Mouse (Mus musculus): ENCODE data around the gene Fer1l5.

Fer1l5 gene

DNA sequence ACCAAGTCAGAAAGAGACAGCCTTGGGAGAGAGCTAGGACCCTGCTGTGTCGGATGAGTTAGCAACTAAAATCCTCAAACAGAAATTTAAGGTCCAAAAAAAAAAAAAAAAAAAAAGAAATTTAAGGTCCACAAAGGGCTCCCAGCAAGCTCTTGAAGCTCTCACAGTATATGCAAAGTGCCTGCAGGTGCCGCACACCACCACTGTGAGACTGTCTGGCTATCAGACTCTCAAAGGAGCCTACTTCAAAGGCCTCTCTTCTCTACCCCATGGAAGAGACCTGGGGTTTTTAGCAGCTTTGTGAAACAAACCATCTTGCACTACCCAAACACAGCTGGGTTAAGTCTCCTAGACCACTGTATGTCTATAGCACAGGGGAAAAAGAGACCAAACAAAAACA, 57.4 kb downstream of the Fer1l5 start:
- DNase-seq (ENCODE audit: low read depth, low spot score), result no peak

DNA sequence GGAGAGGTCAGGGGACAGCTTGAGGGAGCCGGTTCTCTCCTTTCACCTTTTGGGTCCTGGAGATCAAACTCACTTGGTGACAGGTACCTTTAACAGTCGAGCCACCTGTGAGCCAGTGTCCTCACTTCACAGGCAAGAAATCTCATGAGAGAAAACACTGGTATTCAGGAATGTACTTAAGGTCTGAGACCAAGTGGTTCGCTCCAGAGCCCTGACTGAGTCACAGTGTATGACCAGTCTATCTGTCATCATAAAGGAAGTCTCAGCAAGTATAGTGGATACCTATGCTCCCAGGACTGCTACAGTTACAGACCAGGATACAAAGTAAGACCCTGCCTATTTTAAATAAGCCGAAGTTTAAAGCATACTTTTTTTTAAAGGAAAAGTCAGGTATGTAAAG, 60.9 kb downstream of the Fer1l5 start:
- DNase-seq (ENCODE audit: low read depth, low spot score), result no peak

DNA sequence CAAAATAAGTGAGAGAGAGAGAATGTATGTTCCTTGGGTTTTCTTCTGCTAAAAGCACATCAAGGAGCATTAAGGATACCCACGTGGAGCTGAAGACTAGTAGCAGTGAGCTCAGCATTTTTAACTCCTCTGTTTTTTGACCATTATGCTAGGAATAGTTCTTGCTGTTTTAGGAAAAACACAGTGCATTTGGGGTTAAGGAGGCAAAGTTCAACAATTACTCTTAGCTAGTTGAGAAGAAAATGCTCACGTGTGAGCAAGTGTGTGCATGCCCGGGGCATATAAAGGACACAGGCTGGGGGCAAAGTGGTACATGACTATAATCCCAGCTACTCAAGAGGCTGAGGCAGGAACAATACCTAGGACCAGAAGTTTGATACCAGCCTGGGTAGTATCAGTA, 61.5 kb downstream of the Fer1l5 start:
- no peak for DNase-seq (ENCODE audit: low read depth, low spot score)

DNA sequence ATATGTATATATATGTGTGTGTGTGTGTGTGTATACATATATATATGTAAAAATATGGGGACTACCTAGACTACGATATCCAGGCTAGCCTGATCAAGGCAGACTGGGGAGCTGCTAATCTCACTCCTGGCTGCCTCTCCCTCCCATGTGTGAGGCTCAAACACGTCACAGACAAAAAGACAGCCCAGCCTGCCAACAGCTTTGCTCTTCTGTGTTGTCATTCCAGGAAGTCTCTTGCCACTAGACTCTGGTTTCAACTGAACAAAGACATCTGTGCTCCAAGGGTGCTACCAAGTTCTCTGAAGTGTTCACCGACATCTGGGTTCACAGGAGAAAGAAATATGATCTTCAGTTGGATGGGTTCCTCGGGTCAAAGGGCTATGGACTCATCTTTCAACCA, 63.0 kb downstream of the Fer1l5 start:
- no peak for DNase-seq (ENCODE audit: low read depth, low spot score)

DNA sequence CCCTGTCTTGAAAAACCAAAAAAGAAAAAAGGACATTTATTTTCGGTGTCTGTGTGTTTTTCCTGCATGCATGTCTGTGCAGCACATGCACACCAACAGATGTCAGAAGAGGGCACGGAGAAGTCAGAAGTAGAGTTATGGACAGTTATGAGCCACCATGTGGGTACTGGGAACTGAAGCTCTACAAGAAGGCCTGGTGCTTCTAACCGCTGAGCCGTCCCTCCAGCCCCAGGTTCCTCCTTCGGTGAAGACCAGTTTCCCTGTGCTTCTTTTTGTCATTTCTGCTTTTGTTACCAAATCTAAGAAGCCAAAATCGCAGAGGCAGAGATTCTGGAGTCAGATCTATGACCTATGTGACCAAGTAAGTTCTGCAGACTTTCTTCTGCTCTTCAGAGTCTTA, 64.4 kb downstream of the Fer1l5 start:
- DNase-seq (ENCODE audit: low read depth, low spot score), result no peak

DNA sequence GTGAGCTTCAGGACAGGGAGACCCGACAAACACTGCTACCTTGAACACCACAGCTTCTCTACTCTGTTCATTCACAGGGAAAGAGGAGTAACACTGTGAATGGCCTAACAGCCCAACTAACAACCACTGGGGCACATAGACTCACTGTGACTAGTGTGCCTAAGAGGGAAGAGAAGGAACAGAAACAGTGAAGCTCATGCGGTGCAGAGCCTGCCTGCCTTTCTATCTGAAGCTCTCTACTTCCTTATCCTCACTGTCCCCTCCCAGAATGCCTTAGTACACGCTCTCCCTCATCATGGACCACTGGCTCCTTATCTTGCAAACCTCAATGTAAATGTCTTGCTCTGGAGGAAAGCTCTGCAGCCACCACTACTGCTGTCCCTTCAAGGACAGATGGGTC, 65.1 kb downstream of the Fer1l5 start:
- DNase-seq (ENCODE audit: low read depth, low spot score), result no peak

DNA sequence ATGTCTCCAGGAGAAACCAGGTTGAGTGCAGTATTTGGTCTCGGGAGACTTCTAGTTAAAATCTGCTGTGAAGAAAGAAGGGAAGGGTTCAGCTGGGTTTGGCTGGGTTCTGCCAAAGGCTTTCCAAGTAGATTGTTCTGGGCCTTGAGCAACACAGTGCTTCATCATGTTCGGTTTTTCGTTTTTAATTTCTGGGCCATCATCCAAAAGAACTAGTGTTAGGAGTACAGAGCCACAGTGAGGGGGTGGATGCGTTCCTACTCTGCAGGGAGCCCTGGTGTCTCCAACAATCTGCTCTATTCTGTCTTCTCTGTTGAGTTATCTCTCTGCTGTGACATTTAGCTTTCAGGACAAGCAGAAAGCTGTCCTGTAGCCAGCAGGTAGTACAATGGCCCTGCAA, 69.0 kb downstream of the Fer1l5 start:
- DNase-seq (ENCODE audit: low read depth, low spot score), result peak; percentile 88

DNA sequence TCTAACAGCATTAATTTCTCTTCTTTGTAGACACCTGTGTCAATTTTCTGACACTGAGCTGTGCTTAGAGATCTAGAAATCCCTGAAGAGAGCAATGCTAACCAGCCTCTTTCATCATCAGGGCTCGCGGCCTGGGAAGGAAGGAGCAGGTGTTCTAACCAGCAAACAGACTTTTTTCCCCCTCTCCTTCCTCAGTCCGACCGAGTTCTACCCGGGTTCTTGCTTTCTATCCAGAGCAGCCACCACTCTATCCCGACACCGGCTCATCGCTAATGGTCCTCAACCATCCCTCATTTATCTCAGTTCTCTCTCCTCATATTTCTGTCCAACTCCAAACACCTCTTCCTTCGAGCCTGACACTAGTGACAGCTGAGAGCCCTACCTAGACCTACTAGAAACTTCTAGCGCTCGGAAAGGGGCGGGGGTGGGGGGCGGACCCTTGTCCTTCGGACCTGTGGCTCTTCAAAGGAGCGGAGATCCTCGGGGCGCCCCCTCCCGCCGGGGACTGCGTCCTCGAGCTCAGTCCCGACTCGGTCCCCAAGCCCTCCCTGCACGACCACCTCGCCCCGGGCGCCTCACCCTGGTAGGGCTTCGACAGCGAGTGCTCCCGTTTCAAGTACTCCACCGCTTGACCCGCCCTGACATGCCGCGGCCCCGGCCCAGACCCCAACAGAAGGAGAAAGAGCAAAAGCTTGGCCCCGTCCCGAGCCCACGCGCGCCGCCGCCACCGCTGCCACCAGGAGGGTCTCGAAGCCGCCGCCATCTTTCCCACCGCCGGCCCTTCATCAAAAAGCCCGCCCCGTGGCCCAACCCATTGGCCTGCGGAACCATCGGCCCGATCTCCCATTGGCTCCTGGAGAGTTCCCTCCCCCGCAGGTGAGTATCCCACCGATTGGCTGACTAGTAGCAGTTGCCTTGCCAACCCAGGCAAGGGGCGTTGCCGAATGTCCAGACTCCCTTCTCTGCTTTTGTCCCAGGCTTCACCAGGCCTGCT, 72.7 kb downstream of the Fer1l5 start, which contains the start of gene Lman2l:
Gene Lman2l, minus strand, starts transcription at position 801 of the 994 bp plus-strand sequence.
- peak; percentile 95 for DNase-seq (ENCODE audit: low read depth, low spot score)

DNA sequence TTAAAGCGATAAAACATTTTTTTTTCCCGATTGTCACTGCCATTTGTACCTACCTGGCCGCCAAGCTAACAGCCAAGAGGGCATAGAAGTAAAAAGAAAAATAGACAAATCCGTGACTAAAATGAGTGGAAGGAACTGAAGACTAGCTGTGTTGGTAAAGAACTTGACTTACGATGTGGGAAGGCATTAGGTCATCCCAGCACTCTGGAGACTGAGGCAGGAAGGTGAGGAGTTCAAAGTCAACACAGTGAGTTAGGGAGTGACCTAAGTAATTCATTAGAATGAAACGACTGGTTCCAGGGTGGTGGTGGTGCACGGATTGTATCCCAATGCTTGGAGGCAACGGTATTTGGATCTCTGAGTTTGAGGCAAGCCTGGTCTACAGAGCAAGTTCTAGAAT, 73.4 kb downstream of the Fer1l5 start:
- no peak for DNase-seq (ENCODE audit: low read depth, low spot score)

DNA sequence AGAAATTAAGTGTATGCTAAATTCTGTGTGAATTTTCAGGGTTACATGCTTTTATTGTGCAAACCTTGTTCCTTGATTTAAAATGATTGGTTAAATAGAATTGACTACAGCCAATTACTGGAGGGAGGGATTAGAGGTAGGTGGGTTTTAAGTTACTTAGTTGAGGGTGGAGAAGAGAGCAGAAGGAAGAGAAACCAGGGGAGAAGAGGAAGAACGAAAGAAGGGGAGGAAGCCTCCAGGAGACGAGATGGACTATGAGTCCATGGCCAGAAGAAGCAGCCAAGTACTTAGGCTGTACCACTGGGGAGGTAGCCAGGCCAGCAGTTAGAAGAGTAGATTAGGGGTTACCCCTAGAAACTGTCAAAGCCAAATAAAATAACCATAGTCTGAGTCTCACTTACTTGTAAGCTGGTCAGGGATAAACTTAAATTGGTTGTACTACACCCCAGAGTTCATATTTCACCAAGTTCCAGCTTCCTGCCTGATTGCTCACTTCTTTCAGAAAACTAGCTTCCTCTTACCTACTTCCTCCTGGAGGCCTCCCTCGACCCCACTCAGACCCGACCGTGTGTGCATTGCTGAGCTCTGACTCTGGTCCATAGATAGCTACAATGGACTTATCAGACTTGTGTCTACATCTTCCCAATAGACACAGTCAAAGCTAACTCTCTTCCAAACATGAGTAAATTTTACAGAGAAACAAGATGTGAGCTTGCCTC, 74.2 kb downstream of the Fer1l5 start:
- DNase-seq (ENCODE audit: low read depth, low spot score), result no peak

DNA sequence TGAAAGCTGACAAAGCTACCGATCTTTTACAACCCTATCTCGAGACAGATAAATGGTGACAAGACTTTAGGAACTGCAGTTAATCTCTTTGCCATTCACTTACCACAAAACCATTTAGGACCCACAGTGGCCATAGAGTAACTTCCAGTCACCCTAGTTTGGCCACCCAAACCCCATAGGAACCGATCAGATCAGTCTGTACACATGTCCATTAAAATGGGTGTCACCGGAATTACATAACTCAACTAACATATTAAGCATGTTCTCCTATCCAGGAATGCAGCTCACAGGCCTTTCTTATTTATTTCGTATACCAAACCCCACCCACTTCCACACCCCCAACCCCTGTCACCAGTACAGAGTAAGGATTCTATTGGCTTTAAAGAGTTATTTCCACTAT, 74.8 kb downstream of the Fer1l5 start:
- no peak for DNase-seq (ENCODE audit: low read depth, low spot score)

DNA sequence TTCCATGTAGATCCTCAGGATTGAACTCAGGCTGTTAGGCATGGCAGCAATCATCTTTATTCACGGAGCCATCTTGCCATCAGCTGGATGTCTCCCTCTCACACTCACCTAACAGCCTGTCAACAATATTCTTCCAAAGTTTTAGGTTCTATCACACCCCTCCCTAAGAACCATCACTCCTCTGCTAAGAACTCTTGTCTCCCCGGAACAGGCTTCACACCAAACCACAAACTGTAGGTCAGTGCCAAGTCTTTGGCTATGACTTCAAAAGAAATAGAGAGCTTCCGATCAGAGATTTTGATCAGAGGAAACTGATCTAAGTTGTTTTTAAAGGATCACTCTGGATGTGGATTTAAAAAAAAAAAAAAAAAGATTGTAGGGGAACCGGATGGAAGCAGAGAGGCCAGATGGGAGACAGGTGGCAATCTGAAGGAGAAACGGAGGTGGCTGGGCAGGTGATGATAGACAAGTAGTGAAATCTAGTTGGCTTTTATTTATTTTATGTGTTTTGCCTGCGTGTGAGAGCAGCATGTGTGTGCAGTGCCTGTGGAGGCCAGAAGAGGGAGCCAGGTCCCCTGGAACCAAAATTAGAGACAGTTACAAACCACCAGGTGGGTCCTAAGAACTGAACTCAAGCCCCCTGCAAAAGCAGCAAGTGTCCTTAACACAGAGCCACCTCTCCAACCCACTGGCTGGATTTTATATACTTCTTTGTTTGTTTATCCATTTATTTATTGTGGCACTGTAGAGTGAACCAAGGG, 82.1 kb downstream of the Fer1l5 start:
- DNase-seq (ENCODE audit: low read depth, low spot score), result no peak

DNA sequence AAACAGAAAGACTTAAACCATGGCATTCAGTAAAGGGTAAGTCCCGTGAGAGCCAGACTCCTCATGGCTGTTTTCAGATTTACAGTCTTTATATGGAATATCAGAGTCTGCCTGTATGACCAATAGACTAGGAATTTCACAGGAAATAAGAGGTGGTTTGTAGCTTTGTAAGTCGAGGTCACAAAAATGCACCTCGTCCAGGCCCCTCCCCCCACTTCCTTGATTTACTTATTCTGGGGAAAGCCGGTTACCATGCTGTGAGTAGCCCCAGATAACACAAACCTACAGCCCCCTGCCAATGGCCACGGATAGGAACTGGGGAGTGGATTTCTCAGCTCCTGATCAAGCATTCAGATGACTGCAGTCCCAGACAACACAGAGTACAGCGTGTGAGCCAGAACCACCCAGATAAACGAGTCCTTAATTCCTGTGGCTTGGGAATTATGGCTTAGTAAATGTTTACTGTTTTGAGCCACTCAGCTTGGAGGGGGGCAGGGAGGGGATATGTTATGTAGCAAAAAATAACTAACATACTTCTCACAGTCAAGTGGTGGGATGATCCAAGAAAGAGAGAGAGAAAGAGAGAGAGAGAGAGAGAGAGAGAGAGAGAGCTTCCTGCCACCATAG, 85.4 kb downstream of the Fer1l5 start:
- DNase-seq (ENCODE audit: low read depth, low spot score), result no peak

DNA sequence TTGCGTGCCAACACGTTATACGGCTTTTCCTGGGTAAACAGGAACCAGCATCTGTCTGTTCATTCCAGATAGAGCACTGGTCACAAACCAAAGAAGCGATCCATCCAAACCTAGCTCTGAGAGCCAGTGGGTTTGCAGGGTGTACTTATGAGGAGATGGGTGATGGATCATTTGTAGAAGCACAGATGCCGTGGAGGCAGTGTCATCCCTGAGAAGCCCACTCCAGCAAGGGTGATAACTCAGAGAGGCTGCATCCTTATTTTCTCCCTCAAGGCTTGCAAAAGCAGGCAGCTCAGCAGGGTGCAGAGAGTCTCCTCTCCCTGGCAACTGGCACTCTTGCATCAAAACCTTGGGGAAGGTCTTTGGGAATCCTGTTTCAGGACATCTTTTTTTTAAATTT, 86.1 kb downstream of the Fer1l5 start:
- no peak for DNase-seq (ENCODE audit: low read depth, low spot score)

DNA sequence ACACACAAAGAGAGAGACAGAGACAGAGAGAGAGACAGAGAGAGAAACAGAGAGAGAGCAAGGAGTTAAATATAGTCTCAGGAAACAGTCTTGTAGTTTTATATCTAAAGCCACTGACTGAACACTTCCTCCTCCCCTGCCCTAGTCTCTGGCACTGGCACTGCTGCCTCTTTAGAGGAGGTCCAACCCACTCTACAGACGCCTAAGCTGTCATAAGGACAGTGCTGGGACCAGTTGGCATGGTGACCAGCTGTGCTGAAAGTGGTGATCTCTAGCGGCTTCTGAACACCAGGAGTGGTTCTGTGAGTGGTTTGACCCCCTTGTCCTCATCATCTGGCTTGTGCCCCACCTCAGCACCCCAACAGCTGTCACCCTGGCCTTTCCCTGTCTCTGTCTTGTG, 89.7 kb downstream of the Fer1l5 start:
- DNase-seq (ENCODE audit: low read depth, low spot score), result no peak

DNA sequence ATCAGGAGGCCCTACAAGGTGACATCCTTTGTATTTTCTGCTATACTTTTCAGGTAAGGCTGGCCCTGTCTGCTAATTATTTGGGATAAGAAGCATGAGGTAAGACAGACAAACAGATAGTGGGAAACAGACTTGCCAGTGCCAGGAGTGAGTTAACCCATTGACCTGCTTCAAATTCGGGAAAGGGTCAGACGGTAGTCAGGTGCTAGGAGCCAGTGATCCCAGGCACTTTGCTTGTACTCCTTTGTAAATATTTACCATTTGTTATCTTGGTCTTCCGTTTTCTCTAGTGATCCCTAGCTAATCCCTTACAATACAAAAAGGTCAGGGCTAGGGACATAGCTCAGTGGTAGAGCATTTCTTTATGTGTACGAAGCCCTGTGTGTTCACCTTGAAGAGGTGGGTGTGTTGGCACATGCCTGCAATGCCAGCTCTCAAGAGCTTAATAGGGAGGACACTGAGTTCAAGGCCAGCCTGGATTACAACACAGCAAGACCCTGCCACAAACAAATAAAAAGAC, 93.6 kb downstream of the Fer1l5 start:
- no peak for DNase-seq (ENCODE audit: low read depth, low spot score)

DNA sequence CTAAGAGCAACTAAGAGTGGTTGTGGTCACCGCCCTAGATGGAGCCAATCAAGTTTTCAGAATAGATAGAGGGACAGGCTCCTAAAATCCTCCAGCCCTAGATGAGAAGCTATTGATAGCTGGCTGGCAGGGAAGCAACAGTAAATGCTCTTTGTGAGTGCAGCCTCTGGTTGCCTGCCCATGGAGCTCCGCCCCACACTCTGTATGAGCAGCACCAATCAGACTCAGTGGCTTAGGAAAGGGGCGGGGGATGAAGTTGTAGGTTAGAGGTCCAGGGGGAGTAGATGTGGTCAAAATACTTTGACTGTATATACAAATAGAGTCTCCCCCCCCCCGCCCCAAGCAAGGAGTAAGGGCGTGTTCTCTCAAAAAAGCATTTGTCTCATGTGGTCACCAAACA, 95.4 kb downstream of the Fer1l5 start:
- no peak for DNase-seq (ENCODE audit: low read depth, low spot score)

DNA sequence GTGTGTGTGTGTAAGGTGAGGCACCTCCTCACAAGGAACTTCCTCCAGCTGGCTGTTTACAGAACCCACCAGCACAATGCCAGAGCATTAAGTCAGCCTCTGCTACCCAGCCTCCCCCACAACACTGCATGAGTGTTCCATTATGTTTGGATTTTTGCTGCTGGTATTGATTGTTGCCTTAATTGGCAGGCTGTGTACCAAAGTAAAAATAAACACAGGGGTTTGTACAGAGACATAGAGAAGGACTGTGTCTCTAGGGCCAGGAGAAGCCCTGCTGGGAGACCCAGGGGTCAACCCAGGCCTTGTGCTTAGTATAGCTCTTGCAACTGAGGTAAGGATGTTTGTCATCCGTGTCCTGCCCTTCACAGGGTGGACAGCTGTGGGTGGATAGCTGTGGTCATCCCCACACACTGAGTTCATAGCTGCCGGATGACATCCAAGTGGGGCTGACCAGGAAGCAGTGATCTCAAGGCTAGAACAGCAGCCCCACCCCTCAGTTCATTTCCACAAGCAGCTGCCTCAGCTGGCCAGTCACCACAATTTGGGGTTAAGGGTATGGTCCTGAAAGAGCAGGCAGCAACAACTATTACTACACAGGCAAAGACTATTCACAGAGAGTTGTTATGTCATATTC, 97.8 kb downstream of the Fer1l5 start:
- no peak for DNase-seq (ENCODE audit: low read depth, low spot score)

DNA sequence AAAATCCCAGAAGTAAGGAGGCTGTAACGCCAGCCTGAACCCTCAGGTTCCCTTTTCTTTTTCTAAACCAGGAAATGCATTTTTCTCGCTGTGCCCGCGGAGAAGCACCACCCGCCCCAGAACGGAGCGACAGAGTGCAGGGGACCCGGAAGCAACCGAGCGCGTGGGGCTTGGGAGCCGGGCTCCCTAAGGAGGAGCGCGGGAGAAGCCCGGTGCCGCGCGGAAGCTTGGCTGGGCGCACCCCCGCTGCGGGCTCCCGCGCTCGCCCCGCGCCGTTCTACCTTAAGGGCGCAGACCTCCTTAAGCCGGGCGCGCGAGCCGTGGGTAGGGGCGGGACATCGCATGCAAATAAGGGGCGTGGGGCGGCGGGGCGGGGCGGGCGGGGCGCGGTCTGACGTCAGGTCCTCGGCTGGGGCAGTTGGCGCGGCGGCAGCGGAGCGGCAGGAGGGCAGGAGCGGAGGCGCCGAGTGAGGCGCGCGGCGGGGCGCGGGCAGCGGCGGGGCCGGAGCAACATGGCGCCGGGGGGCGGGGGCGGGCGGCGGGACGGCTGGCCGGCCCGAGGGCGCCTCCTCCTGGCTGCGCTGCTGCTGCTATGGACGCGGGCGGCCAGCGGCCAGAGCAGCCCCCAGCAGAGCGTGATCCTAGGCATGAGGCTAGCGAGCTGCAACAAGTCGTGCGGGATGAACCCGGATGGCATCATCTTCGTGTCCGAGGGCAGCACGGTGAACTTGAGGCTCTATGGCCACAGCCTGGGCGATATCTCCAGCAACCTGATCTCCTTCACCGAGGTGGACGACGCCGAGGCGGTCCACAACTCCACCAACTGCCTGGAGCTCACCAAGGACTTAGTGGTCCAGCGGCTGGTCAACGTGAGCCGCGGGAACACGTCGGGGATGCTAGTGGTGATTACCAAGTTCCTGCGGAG, 99.4 kb downstream of the Fer1l5 start, which contains the start of gene Cnnm4:
Gene Cnnm4, plus strand, starts transcription at position 440 of the 925 bp plus-strand sequence.
- peak; percentile 80 for DNase-seq (ENCODE audit: low read depth, low spot score)
